Mouse (Mus musculus): ENCODE data around the gene Gabbr2. TPM values are rescaled to one million over a fixed set of nuclear protein-coding genes. Genes with fewer than 3 reads are reported as not detected.
A peak's percentile ranks its signal among the peaks of the same experiment; 100 is the strongest.

Gabbr2 gene
- polyA plus RNA-seq (2015; fragmentation: Nextera tagmentation; extraction: Ambion mirVana) = 0.04 and 0.06 TPM in 2 replicates

DNA sequence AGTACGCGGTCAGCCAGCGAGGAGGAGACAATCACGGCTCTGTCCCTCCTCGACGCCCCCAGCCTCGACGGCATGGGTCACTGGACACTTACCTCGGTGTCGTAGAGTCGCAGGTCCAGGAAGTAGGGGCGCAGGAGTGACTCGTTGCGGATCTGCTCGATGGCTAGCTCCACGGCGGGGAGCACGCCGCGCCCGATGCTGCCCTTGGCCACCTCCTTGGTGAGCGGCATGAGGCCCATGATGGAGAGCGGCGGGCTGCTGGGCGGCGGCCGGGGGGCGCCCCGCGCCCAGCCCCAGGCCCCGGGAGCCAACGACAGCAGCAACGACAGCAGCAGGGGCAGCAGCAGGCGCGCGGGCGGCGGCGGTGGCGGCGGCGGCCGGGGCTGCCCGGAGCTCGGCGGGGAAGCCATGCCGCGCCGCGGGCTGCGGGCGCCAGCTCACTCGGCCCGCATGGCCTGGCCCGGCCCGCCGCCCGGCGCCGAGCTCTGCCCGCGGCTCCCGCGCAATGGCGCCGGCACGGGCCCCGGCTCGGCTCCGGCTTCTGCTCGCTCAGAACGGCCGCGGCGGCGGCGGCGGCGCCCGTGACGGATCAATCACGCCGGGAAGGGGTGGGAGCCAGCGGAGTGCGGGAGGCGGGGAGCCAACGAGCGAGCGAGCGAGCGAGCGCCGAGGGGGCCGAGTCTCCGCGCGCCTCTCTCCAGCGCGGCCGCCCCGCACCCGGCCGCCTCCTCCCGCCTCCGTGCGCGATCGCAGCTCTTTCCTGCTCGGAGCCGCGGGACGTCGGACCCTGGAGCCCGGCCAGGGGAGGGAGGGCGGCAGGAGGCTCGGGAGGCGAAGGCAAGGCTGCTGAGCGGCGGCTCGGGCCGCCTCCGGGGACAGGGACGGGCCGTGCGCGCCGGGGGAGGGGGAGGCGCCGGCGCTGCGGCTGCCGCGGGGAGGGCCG lies at the start of gene Gabbr2:
Gabbr2 (minus strand) TSS at position 858 of the 943 bp plus-strand sequence.
- no peak for TF ChIP-seq EP300 (optimal IDR thresholded peaks at IDR 0.05)
- TF ChIP-seq CTCF (IDR thresholded peaks at IDR 0.05; ENCODE audit: low read depth) = no peak
- WGBS = 2% methylated on average over 67 of the region's 134 CpGs
- ATAC-seq (ENCODE audit: low FRiP score, low TSS enrichment) = no peak

DNA sequence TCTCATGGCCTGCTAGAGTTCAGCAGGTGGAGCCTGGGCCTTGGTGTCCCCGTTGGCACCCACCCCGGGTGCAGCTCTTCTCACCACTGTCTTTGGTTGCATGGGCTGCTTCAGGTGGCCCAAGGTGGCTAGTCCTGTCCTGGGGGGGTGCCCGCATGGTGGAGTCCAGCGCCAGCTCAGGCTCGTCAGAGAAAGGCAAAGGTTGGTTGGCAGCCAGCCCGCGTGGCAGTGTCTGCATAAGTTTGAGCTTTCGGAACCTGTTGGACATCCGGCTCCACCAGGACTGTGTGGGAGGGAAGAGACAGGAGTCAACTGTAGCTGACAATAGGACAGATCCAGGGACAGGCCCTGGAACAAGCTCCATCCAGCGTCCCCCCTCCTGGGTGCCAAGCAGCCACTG lies 47.9 kb upstream of the Gabbr2 start:
- no peak for DNase-seq (ENCODE audit: low spot score)

More for the DNA sequence above, at the start of gene Gabbr2:
- Histone ChIP-seq H3K27me3 (ENCODE audit: control insufficient read depth, insufficient read depth, low read length) (peaks cover 25% of the 10 kb centered on the region), H3K4me1 (replicated peaks; ENCODE audit: control insufficient read depth, insufficient read depth) (no peaks in the 10 kb centered on the region), H3K9me3 (ENCODE audit: control insufficient read depth, low read length) (no peaks in the 10 kb centered on the region), H3K36me3 (ENCODE audit: control insufficient read depth, insufficient read depth, low read length) (no peaks in the 10 kb centered on the region), H3K27ac (replicated peaks) (no peak within 1 kb of the TSS), H3K4me3 (ENCODE audit: low read depth, low read length) (peak within 1 kb of the TSS; percentile 45), H3K9ac (ENCODE audit: low read length) (no peak within 1 kb of the TSS), H3K4me2 (replicated peaks; ENCODE audit: low read depth) (peak within 1 kb of the TSS; percentile 73)
- no peak for DNase-seq (ENCODE audit: low spot score)

DNA sequence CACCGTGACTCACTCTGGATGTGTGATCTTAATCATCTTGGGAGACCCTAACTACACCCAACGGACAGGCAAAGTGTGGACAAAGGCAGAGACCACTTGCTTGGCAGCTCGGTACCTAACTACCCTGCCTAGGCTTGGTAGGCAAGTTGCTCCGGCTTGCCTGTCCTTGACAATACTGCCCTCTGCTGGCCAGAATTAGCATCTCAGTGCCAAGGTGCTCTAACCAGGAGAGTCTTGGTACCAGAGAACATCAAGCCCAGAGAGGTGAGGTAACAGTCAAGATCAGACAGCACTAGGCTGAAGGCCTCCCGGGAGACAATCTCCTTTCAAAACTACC lies 45.6 kb upstream of the Gabbr2 start:
- Histone ChIP-seq H3K4me1 (replicated peaks; ENCODE audit: control insufficient read depth, insufficient read depth) (no peaks in the 10 kb centered on the region), H3K9ac (ENCODE audit: low read length) (no peak overlapping the region), H3K9me3 (ENCODE audit: control insufficient read depth, low read length) (no peaks in the 10 kb centered on the region), H3K27ac (replicated peaks) (no peak overlapping the region), H3K36me3 (ENCODE audit: control insufficient read depth, insufficient read depth, low read length) (peaks cover 7% of the 10 kb centered on the region; the same call in 1 of the 2 replicates), H3K27me3 (ENCODE audit: control insufficient read depth, insufficient read depth, low read length) (no peaks in the 10 kb centered on the region), H3K4me3 (ENCODE audit: low read depth, low read length) (no peak overlapping the region), H3K4me2 (replicated peaks; ENCODE audit: low read depth) (no peak overlapping the region)
- WGBS = 21% methylated on average over 5 of the region's 5 CpGs
- TF ChIP-seq CTCF (IDR thresholded peaks at IDR 0.05; ENCODE audit: low read depth) (peak; percentile 99), EP300 (optimal IDR thresholded peaks at IDR 0.05) (no peak)
- DNase-seq (ENCODE audit: low spot score) (peak; percentile 86), ATAC-seq (ENCODE audit: low FRiP score, low TSS enrichment) (peak; percentile 61; the same call in 1 of the 2 replicates)

More for the DNA sequence above, 47.9 kb upstream of the Gabbr2 start:
- 93% methylated on average over 10 of the region's 10 CpGs for WGBS
- Histone ChIP-seq H3K36me3 (ENCODE audit: control insufficient read depth, insufficient read depth, low read length) (peaks cover 7% of the 10 kb centered on the region; the same call in 1 of the 2 replicates), H3K27ac (replicated peaks) (no peak overlapping the region), H3K9me3 (ENCODE audit: control insufficient read depth, low read length) (no peaks in the 10 kb centered on the region), H3K4me2 (replicated peaks; ENCODE audit: low read depth) (no peak overlapping the region), H3K4me1 (replicated peaks; ENCODE audit: control insufficient read depth, insufficient read depth) (no peaks in the 10 kb centered on the region), H3K4me3 (ENCODE audit: low read depth, low read length) (no peak overlapping the region), H3K27me3 (ENCODE audit: control insufficient read depth, insufficient read depth, low read length) (no peaks in the 10 kb centered on the region), H3K9ac (ENCODE audit: low read length) (no peak overlapping the region)
- no peak for ATAC-seq (ENCODE audit: low FRiP score, low TSS enrichment)
- TF ChIP-seq CTCF (IDR thresholded peaks at IDR 0.05; ENCODE audit: low read depth) (no peak), EP300 (optimal IDR thresholded peaks at IDR 0.05) (no peak)

DNA sequence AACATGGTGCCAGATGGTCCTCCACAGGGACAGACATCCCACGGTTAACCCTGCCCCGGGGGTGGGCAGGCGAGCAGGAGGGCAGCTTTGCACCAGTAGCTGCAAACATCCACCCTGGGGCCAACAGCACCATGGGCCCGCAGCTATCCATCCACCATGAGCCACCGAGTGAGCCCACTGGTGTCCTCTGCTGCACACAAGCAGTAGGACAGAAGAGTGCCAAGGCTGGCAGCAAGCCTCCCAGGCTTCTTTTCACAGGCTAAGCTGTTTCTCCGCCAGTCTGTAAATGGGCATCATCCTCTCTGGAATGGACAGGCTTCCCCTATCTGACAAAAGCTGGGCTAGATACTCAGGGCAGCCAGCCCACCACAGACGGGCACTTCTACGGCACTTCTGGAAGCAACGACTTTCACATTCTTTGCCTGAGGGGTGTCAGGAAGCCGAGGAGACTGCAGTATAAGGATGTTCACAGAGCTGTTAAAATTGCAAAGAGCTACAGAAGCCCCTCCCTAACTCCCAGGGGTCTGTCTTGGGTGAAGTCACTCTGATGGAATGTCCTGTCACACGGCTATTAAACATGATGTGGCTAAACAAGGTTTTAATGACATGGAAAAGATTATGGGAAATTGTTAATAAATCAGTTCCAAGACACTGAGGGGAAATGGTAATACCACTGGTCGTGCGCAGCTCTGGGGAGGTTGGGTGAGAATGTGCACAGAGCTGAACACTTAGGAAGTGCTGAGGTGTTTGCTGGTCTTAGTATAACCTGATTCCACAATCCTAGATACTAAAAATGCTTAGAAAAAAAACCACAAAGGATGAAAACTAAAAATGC lies 45.0 kb upstream of the Gabbr2 start:
- Histone ChIP-seq H3K4me2 (replicated peaks; ENCODE audit: low read depth) (no peak overlapping the region), H3K9ac (ENCODE audit: low read length) (no peak overlapping the region), H3K27me3 (ENCODE audit: control insufficient read depth, insufficient read depth, low read length) (no peaks in the 10 kb centered on the region), H3K27ac (replicated peaks) (no peak overlapping the region), H3K4me1 (replicated peaks; ENCODE audit: control insufficient read depth, insufficient read depth) (no peaks in the 10 kb centered on the region), H3K36me3 (ENCODE audit: control insufficient read depth, insufficient read depth, low read length) (peaks cover 7% of the 10 kb centered on the region; the same call in 1 of the 2 replicates), H3K4me3 (ENCODE audit: low read depth, low read length) (no peak overlapping the region), H3K9me3 (ENCODE audit: control insufficient read depth, low read length) (no peaks in the 10 kb centered on the region)
- ATAC-seq (ENCODE audit: low FRiP score, low TSS enrichment) (no peak), DNase-seq (ENCODE audit: low spot score) (no peak)
- TF ChIP-seq CTCF (IDR thresholded peaks at IDR 0.05; ENCODE audit: low read depth) = no peak; the same call in 1 of the 2 replicates
- no peak for TF ChIP-seq EP300 (optimal IDR thresholded peaks at IDR 0.05)
- 68% methylated on average over 13 of the region's 13 CpGs for WGBS

DNA sequence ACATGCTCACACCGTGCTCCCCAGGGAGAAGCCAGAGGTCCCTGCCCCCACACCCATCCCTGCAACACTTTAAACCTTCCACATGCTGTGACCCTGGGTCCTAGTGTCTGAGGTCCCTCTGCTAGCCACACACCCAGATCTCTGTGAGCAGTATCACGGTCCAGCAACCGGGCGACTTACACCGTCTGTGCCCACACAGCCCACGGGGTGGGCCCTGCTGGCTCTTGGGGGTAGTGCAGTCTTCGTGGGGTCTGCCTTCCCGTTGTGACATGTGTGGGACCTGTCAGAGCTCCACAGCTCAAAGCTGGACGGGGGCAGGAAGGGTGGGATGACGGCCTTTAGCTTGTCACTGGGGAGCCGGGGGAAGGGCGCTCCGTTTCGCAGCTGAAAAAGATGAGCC lies 43.9 kb upstream of the Gabbr2 start:
- ATAC-seq (ENCODE audit: low FRiP score, low TSS enrichment) (0 out of 2 replicates have a peak, but pooled peaks have one; percentile 8), DNase-seq (ENCODE audit: low spot score) (no peak)
- H3K4me3 ChIP-seq (ENCODE audit: low read depth, low read length) = no peak overlapping the region
- H3K27me3 ChIP-seq (ENCODE audit: control insufficient read depth, insufficient read depth, low read length) = no peaks in the 10 kb centered on the region
- H3K4me2 ChIP-seq (replicated peaks; ENCODE audit: low read depth) = no peak overlapping the region
- no peak overlapping the region for H3K9ac ChIP-seq (ENCODE audit: low read length)
- peaks cover 7% of the 10 kb centered on the region; the same call in 1 of the 2 replicates for H3K36me3 ChIP-seq (ENCODE audit: control insufficient read depth, insufficient read depth, low read length)
- TF ChIP-seq CTCF (IDR thresholded peaks at IDR 0.05; ENCODE audit: low read depth) (peak; percentile 7; the same call in 1 of the 2 replicates), EP300 (optimal IDR thresholded peaks at IDR 0.05) (no peak)
- 84% methylated on average over 14 of the region's 14 CpGs for WGBS
- no peaks in the 10 kb centered on the region for H3K4me1 ChIP-seq (replicated peaks; ENCODE audit: control insufficient read depth, insufficient read depth)
- H3K9me3 ChIP-seq (ENCODE audit: control insufficient read depth, low read length) = no peaks in the 10 kb centered on the region
- no peak overlapping the region for H3K27ac ChIP-seq (replicated peaks)

All from stomach, postnatal 0 days (tissue).